Mouse (Mus musculus): ENCODE measurements around the gene S100a3. TPM values are rescaled to one million over a fixed set of nuclear protein-coding genes. Genes with fewer than 3 reads are reported as not detected.

Gene S100a3
- total and polyA plus RNA-seq, 3 experiments = 0.03 to 0.04 TPM; not detected in 1

DNA sequence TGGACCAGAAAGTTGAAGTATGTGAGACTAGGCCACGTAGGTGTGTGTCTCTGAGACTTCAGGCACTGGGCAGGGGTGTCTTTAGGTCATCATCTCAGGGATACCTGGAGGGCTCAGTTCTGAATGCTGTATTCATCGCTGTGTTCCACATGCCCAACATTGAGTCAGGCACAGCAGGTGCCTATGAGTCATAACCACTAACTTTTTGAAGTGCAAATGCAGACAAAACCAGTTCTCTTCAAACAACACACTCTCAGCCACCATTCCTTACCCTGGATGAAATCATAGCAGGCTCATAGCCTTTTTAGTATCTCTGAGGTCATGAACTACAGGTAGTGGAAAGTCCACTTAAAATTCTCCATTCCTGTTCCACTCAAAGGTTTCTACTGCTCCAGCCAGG, 68.9 kb downstream of the S100a3 start:
- Histone ChIP-seq H3K27ac (ENCODE audit: control insufficient read depth, low read depth, low read length) (no peak overlapping the region), H3K9me3 (replicated peaks; ENCODE audit: insufficient read depth, low read length) (no peaks in the 10 kb centered on the region), H3K36me3 (ENCODE audit: control insufficient read depth in 1 of 2, insufficient read depth in 2 of 2, low read length in 2 of 2) (no peaks in the 10 kb centered on the region), H3K9ac (ENCODE audit: control insufficient read depth, low read depth, low read length, poor library complexity, severe bottlenecking) (no peak overlapping the region), H3K79me2 (ENCODE audit: control insufficient read depth, insufficient read depth, low read length, poor library complexity) (no peaks in the 10 kb centered on the region), H3K27me3 (ENCODE audit: control insufficient read depth in 1 of 2, insufficient read depth in 2 of 2, low read length in 2 of 2) (peaks cover 13 to 18% of the 10 kb centered on the region in 2 experiments), H3K4me3 (ENCODE audit: control insufficient read depth in 1 of 2, insufficient read depth in 1 of 2, low read depth in 2 of 2, low read length in 2 of 2) (no peak overlapping the region), H3K4me1 (ENCODE audit: control insufficient read depth in 1 of 2, insufficient read depth in 2 of 2, low read length in 2 of 2) (no peaks in the 10 kb centered on the region)
- no peak for DNase-seq (ENCODE audit: low read depth, low spot score)
- TF ChIP-seq SMC3 (IDR thresholded peaks at IDR 0.05; ENCODE audit: low read depth, low read length) (no peak), NRF1 (IDR thresholded peaks at IDR 0.05; ENCODE audit: insufficient read depth, low read depth, low read length, poor library complexity, severe bottlenecking) (no peak), POLR2AphosphoS5 (IDR thresholded peaks at IDR 0.05; ENCODE audit: borderline replicate concordance, low read depth, low read length) (no peak), RCOR1 (IDR thresholded peaks at IDR 0.05; ENCODE audit: low read depth, low read length) (no peak), ZC3H11A (IDR thresholded peaks at IDR 0.05; ENCODE audit: low read depth, low read length) (no peak), MXI1 (IDR thresholded peaks at IDR 0.05; ENCODE audit: low read depth, low read length) (no peak), JUND (IDR thresholded peaks at IDR 0.05; ENCODE audit: low read depth, low read length) (no peak), RAD21 (IDR thresholded peaks at IDR 0.05; ENCODE audit: low read depth, low read length) (no peak), CHD2 (IDR thresholded peaks at IDR 0.05; ENCODE audit: low read length) (no peak), CHD1 (IDR thresholded peaks at IDR 0.05; ENCODE audit: low read depth, low read length) (no peak), ETS1 (IDR thresholded peaks at IDR 0.05; ENCODE audit: low read depth, low read length) (no peak), NELFE (IDR thresholded peaks at IDR 0.05; ENCODE audit: low read depth, low read length) (no peak), ELF1 (IDR thresholded peaks at IDR 0.05; ENCODE audit: low read depth, low read length) (no peak), USF1 (IDR thresholded peaks at IDR 0.05; ENCODE audit: low read depth, low read length) (no peak), SIN3A (IDR thresholded peaks at IDR 0.05; ENCODE audit: low read length) (no peak)

- H3K27ac ChIP-seq (ENCODE audit: control insufficient read depth, low read depth, low read length) = no peak overlapping the region
- no peak overlapping the region for H3K4me3 ChIP-seq (ENCODE audit: control insufficient read depth in 1 of 2, insufficient read depth in 1 of 2, low read depth in 2 of 2, low read length in 2 of 2)
- H3K9me3 ChIP-seq (replicated peaks; ENCODE audit: insufficient read depth, low read length) = no peaks in the 10 kb centered on the region
- DNase-seq (ENCODE audit: low read depth, low spot score) = no peak
- no peak overlapping the region for H3K9ac ChIP-seq (ENCODE audit: control insufficient read depth, low read depth, low read length, poor library complexity, severe bottlenecking)
- H3K4me1 ChIP-seq (ENCODE audit: control insufficient read depth in 1 of 2, insufficient read depth in 2 of 2, low read length in 2 of 2) = no peaks in the 10 kb centered on the region
- H3K36me3 ChIP-seq (ENCODE audit: control insufficient read depth in 1 of 2, insufficient read depth in 2 of 2, low read length in 2 of 2) = no peaks in the 10 kb centered on the region
- no peaks in the 10 kb centered on the region for H3K79me2 ChIP-seq (ENCODE audit: control insufficient read depth, insufficient read depth, low read length, poor library complexity)
- TF ChIP-seq GABPA (IDR thresholded peaks at IDR 0.05; ENCODE audit: low read depth, low read length) (no peak), ZNF384 (IDR thresholded peaks at IDR 0.05; ENCODE audit: low read depth, low read length) (no peak), CHD2 (IDR thresholded peaks at IDR 0.05; ENCODE audit: low read length) (no peak), TBP (IDR thresholded peaks at IDR 0.05; ENCODE audit: low read depth, low read length) (no peak), POLR2A (IDR thresholded peaks at IDR 0.05; ENCODE audit: control insufficient read depth in 1 of 2, insufficient read depth in 1 of 2, low read depth in 1 of 2, low read length in 2 of 2, poor library complexity in 1 of 2) (no peak), ZMIZ1 (IDR thresholded peaks at IDR 0.05; ENCODE audit: low read depth, low read length) (no peak), MAFK (IDR thresholded peaks at IDR 0.05; ENCODE audit: borderline replicate concordance, low read depth, low read length) (no peak), GATA1 (IDR thresholded peaks at IDR 0.05; ENCODE audit: low read depth, low read length) (no peak), USF2 (IDR thresholded peaks at IDR 0.05; ENCODE audit: borderline replicate concordance in 1 of 2, insufficient read depth in 1 of 2, low read depth in 1 of 2, low read length in 2 of 2) (no peak), SIN3A (IDR thresholded peaks at IDR 0.05; ENCODE audit: low read length) (no peak), ETS1 (IDR thresholded peaks at IDR 0.05; ENCODE audit: low read depth, low read length) (no peak), POLR2AphosphoS5 (IDR thresholded peaks at IDR 0.05; ENCODE audit: borderline replicate concordance, low read depth, low read length) (no peak), JUND (IDR thresholded peaks at IDR 0.05; ENCODE audit: low read depth, low read length) (no peak), CTCF (IDR thresholded peaks at IDR 0.05 in 2 of 3, conservative IDR thresholded peaks at IDR 0.05 in 1 of 3; ENCODE audit: control insufficient read depth in 1 of 3, insufficient read depth in 1 of 3, low read depth in 2 of 3, low read length in 3 of 3, poor library complexity in 1 of 3, severe bottlenecking in 1 of 3) (no peak), CHD1 (IDR thresholded peaks at IDR 0.05; ENCODE audit: low read depth, low read length) (no peak), ZC3H11A (IDR thresholded peaks at IDR 0.05; ENCODE audit: low read depth, low read length) (no peak), BHLHE40 (IDR thresholded peaks at IDR 0.05; ENCODE audit: borderline replicate concordance, low read depth, low read length) (no peak)
- peaks cover 8 to 10% of the 10 kb centered on the region in 2 experiments for H3K27me3 ChIP-seq (ENCODE audit: control insufficient read depth in 1 of 2, insufficient read depth in 2 of 2, low read length in 2 of 2)
Measured at GRCm38 (mm10) chr3:90631984-90632383, 71.6 kb downstream of the S100a3 start.
